Mouse (Mus musculus): ENCODE results near the gene Fads2. TPM values are rescaled to one million over a fixed set of nuclear protein-coding genes. Genes with fewer than 3 reads are reported as not detected.

The Fads2 gene
- total RNA-seq, 2 experiments from 2014 or later: 164 to 182 TPM

- DNase-seq (ENCODE audit: extremely low spot score in 1 of 2, low spot score in 1 of 2): no peak
These were observed 55.2 kb downstream of the Fads2 start for GRCm38 (mm10) chr19:10046346-10046745.

- no peak for DNase-seq (ENCODE audit: extremely low spot score in 1 of 2, low spot score in 1 of 2)
These were observed 55.8 kb downstream of the Fads2 start for GRCm38 (mm10) chr19:10045707-10046106.

- DNase-seq (ENCODE audit: extremely low spot score in 1 of 2, low spot score in 1 of 2): no peak
These were observed 57.9 kb downstream of the Fads2 start for GRCm38 (mm10) chr19:10043643-10044042.

GRCm38 (mm10) chr19:10042816-10043215 lies 58.7 kb downstream of the Fads2 start:
- DNase-seq (ENCODE audit: extremely low spot score in 1 of 2, low spot score in 1 of 2): no peak

DNA sequence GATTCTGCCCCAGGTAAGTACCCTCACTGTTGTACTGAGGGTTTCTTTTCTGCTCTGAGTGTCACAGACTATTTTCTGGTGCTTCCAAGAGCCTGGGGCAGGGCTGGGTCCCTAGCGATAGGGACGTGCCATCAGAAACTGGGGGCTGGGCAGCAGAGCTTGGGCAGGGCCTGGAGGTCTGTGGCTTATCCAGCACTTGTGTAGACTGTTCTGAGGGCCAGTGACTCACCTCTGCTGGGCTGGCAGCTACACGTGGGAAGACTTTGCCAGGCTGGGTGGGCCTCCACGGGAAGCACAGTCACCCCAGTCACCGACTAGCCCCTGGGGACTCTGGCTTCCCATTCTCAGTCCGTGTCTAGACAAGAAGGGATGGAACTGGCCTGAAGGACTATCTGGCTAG lies 59.3 kb downstream of the Fads2 start:
- no peak for DNase-seq (ENCODE audit: extremely low spot score in 1 of 2, low spot score in 1 of 2)

- peak; percentile 57 to 67 for DNase-seq (ENCODE audit: extremely low spot score in 1 of 2, low spot score in 1 of 2)
These were observed 60.0 kb downstream of the Fads2 start, which contains the start of gene Fads3 for GRCm38 (mm10) chr19:10041388-10042148. Fads3 (plus strand) TSS chr19:10041569.

DNA sequence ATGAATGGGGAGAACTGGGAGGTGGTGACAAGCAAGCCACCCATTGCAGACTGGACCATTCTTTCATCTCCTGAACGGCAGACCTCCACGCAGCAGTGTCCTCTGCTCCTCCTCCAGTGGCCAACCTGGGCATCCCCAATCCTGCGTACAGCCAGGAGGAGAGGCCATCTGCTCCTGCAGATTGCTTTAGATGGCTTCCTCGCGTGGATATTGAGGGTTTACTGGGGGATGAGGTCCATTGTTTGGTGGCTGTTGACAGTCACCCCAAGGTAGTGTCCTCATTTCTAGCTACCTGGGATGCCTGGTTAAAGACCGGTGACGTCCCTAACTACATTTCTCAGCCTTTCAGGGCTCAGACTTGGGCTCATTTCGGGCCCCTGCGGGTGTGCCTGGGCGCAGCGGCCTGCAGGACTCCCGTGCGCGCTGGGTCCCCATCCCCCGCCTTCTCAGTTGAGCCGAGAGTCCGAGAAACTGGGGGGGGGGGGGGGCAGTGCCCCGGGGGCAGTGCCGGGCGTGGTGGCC lies 60.6 kb downstream of the Fads2 start:
- DNase-seq (ENCODE audit: extremely low spot score in 1 of 2, low spot score in 1 of 2): no peak

GRCm38 (mm10) chr19:10039615-10040014 lies 61.9 kb downstream of the Fads2 start:
- no peak for DNase-seq (ENCODE audit: extremely low spot score in 1 of 2, low spot score in 1 of 2)

DNA sequence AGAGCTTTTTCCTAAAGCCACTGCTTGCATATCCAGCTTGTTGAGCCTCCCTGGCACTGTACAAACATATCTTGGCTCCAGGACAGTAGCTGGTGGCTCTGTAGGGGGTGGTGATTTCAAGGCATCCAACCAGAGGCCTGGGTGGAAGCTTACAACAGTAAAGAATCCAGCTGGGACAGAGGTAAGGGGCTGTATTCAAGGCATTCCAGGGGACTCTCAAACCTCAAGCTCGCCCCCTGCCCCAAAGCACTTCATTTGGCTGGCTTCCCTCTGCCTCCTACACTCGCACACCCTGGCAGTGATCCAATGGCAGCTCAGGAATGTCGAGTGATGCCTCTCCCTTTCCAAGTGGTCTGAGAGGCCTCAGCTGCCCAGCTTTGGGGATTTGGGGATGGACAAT lies 62.6 kb downstream of the Fads2 start:
- no peak for DNase-seq (ENCODE audit: extremely low spot score in 1 of 2, low spot score in 1 of 2)

DNA sequence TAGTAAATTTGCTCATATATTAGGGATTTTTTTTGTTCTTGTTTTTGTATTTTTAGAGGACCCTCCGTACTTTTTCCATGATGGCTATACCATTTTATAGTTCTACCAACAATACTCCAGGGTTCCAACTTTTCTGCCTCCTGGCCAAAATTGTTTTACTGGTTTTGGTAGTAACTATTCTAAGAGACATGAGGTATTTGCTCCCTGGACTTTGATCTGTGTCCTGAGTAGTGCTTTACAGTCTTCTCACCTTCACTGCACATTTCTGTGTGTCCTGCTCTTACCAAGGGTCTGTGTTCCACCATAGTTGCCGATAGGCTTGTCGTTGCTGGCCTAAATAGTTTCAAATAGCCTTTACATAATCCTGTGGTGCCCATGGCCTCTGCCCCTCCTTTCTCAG lies 63.2 kb downstream of the Fads2 start:
- DNase-seq (ENCODE audit: extremely low spot score in 1 of 2, low spot score in 1 of 2): no peak

DNA sequence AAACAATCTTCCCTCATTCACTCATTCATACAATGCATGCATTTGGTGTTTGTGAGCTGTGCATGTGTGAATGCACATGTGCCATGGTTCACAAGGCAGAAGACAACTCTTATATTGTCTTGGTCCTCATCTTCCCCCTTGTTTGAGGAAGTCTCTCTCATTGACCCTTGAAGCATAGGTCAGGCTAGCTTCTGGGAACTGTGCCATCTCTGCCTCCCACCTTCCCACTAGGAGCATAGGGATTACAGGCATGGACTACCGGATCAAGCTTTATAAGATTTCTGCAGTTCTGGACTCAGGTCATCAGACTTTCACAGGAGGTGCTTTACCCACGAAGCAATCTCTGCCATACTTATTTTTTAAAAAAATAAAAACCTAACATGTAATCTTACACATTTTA lies 64.0 kb downstream of the Fads2 start:
- no peak for DNase-seq (ENCODE audit: extremely low spot score in 1 of 2, low spot score in 1 of 2)

DNA sequence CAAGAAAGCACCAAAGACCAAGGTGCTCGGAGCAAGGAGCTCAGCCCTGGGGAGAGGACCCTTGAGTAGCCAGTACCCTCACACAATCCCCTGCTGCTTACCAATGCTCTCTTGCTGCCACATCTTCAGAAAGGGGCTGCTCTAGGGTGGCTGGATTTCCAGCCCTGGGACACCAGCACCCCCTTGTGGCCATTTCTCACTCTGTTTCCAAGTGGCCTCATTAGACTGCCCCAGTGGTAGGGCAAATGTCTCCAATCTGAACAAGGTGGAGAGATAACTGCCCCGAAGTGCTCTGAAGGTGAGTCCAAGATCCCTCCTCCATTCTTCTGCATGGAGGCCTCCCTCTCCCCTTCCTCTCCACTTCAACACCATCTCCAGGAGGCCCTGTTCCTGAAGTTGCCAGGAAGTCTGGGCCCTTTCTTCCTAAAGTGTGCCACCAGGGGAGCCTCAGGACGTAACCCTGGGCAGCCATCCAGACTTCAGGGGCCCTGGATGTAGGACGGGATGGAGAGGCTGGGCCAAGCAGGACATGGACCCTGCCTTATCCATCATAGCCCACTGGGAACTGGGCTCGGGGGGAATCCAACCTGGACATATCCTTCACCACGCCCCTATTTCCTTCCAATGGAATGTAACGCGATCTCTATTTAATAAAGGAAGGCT lies 66.6 kb downstream of the Fads2 start:
- DNase-seq (ENCODE audit: extremely low spot score in 1 of 2, low spot score in 1 of 2): peak; percentile 76 to 91

DNA sequence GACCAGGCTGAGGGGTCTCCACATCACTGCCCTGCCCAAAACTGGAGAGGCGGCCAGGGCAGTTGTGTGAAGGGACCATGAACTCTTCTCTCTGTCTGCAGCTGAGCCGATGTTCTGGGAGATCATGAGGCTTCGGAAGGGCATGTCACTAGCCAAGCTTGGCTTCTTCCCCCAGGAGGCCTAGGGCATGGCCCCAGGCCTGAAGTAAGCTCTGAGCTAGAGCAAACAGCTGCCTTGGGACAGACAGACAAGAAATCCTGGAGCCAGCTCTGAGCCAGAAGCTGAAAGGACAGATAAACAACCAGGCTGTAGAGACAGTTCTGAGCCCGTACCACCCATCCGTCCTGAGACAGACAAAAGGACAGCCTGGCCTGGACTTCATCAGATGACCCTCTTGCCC lies 67.2 kb downstream of the Fads2 start:
- no peak for DNase-seq (ENCODE audit: extremely low spot score in 1 of 2, low spot score in 1 of 2)

GRCm38 (mm10) chr19:10033211-10033973 lies 68.2 kb downstream of the Fads2 start:
- peak in 1 of 2 experiments; percentile 45 for DNase-seq (ENCODE audit: extremely low spot score in 1 of 2, low spot score in 1 of 2)

- DNase-seq (ENCODE audit: extremely low spot score in 1 of 2, low spot score in 1 of 2): no peak
These were observed 71.8 kb downstream of the Fads2 start for GRCm38 (mm10) chr19:10029746-10030145.

DNA sequence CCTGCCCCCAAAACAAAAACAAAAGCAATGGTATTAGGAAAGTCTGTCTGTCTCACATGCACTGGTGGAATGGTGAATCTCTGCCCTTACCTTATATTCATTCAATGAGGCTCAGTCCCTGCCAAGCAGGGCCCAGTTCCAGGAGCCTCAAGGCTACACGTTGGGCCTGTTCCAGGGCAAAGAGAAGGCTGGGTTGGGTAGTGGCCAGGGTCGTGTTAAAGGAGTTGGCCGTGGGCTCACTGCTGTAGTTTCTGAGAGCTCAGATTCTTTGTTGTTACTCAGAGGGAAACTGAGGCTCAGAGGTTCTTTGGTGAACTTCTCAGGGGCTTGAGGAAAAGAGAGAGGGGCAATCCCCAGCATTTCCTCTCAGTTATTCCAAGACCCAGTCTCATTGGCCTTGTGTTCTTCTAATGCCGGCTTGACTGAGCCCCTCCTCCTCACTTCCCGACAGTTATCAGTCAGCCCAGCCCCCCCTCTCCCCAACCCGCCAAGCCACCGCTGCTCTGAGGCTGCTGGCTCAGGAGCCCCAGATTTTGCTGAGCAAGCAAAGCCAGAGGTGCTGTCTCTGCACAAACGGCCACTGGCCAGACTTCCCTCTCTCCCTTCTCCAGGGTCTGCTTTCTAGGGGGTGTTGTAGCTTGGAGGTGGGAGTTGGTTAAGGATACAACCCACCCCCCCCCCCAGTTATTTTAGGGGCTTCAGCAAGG lies 76.2 kb downstream of the Fads2 start:
- no peak for DNase-seq (ENCODE audit: extremely low spot score in 1 of 2, low spot score in 1 of 2)

DNA sequence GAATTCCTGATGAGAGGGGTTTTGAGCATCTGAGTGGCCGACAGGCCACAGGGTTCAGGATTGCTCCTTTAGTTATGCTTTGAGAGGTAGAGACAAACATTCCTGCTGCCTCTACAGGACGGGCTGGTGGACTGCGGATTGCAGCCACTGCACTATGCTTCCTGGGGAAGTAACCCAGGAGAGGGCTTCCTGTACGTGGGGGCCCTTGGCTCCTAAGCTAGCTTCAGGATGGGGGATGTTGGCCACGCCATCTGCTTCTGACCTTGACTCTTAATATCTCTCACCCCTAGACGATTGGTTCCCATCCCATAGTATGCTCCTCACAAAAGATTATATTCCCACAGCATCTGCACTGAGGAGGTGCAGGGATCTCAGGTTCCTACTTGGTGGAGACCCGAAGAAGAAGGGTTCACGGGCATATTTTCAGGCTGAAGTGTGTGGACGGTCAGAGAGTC lies 78.2 kb downstream of the Fads2 start:
- DNase-seq (ENCODE audit: extremely low spot score in 1 of 2, low spot score in 1 of 2): no peak

DNA sequence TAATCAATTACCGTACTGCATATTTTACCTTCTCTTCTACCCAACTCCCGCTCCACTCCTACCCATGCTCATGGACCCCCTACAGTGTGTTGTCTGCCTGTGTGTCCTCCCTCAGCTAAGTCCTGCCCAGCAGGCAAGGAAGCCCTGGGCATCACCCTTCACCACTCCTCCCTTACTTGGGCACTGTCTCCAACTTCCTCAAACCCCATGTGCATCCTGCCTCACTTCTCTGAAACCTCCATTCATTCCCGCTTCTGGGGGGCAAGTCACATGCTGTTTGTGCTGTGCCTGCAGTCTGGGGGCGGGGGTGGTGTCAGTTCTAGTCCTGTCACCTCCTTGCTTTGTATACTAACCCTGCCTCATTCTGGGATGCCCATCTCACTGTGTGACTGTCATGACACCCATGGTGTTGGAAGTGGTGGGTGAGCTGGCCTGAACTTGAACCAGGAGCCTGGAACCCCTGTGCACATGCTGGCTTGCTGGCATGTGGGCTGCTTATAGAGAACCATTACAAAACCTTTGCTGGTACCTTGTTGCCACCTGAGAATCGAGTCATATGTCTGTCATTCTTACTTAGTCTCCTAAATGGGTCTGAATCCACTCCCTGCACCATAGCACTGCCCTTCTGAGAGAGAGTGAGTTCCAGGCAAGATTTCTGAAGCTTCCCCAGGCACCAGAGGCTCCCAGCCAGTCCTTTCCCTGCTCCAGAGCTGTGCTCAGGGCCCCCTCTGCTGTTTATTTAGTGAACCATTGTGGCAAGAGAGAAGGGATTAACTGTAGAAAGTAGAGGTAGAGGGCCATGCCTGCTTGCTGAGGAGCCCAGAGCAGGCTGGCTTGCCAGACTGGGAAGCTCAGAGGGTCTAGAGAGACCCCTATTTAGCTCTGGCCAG lies 78.9 kb downstream of the Fads2 start:
- peak in 1 of 2 experiments; percentile 51 for DNase-seq (ENCODE audit: extremely low spot score in 1 of 2, low spot score in 1 of 2)

- no peak for DNase-seq (ENCODE audit: extremely low spot score in 1 of 2, low spot score in 1 of 2)
These were observed 79.6 kb downstream of the Fads2 start for GRCm38 (mm10) chr19:10021981-10022380.
